Mouse (Mus musculus) MEL (cell line): ENCODE measurements around the gene Cnn2. TPM values are rescaled to one million over a fixed set of nuclear protein-coding genes. Genes with fewer than 3 reads are reported as not detected.

Experiments
- DNase-seq: peaks from one replicate; pipeline ENCODE4 v3.0.0; 2011; ENCODE audit warnings: low read depth, low spot score
- H3K27ac ChIP-seq: 2 replicates; pipeline ENCODE4 v1.5.1; 2012; ENCODE audit warnings: low read depth, mild to moderate bottlenecking, control low read depth, low read length, moderate library complexity; ENCODE audit not compliant: control insufficient read depth
- H3K27me3 ChIP-seq, 2 experiments: fragments of 150-350 bp in 1 of 2; sonication (generic) in 1 of 2; 2 replicates each; pipeline ENCODE4 v1.6.1; 2012; ENCODE audit warnings: low read length in 2 of 2, mild to moderate bottlenecking in 2 of 2, improper control_type of control experiment in 1 of 2, moderate library complexity in 1 of 2; ENCODE audit not compliant: insufficient read depth in 2 of 2, control insufficient read depth in 1 of 2
- H3K36me3 ChIP-seq, 2 experiments: 2 replicates each; pipeline ENCODE4 v1.6.1; 2012 to 2014; ENCODE audit warnings: low read length in 2 of 2, improper control_type of control experiment in 1 of 2, inconsistent platforms in 1 of 2, mild to moderate bottlenecking in 1 of 2; ENCODE audit not compliant: insufficient read depth in 2 of 2, control insufficient read depth in 1 of 2
- H3K4me1 ChIP-seq, 2 experiments: fragments of 150-350 bp in 1 of 2; sonication (generic) in 1 of 2; 2 replicates each; pipeline ENCODE4 v1.6.1; 2012; ENCODE audit warnings: low read length in 2 of 2, improper control_type of control experiment in 1 of 2, mild to moderate bottlenecking in 1 of 2; ENCODE audit not compliant: insufficient read depth in 2 of 2, control insufficient read depth in 1 of 2
- H3K4me3 ChIP-seq, 2 experiments: fragments of 150-350 bp in 1 of 2; sonication (generic) in 1 of 2; 2 replicates each; pipeline ENCODE4 v1.5.1; 2012; ENCODE audit warnings: low read depth in 2 of 2, low read length in 2 of 2, mild to moderate bottlenecking in 2 of 2, moderate library complexity in 2 of 2, control low read depth in 1 of 2, improper control_type of control experiment in 1 of 2; ENCODE audit not compliant: control insufficient read depth in 1 of 2, insufficient read depth in 1 of 2
- H3K79me2 ChIP-seq: 2 replicates; pipeline ENCODE4 v1.6.1; 2012; ENCODE audit warnings: mild to moderate bottlenecking, low read length, moderate library complexity; ENCODE audit not compliant: control insufficient read depth, poor library complexity, insufficient read depth
- H3K9ac ChIP-seq: 2 replicates; pipeline ENCODE4 v1.6.1; 2012; ENCODE audit warnings: low read depth, mild to moderate bottlenecking, control low read depth, low read length, moderate library complexity; ENCODE audit not compliant: control insufficient read depth, poor library complexity, severe bottlenecking
- H3K9me3 ChIP-seq: fragments of 150-350 bp; sonication (generic); replicated peaks from 2 replicates; pipeline ENCODE4 v1.6.1; 2012; ENCODE audit warnings: mild to moderate bottlenecking, low read length, improper control_type of control experiment, moderate library complexity; ENCODE audit not compliant: insufficient read depth
- BHLHE40 ChIP-seq: IDR thresholded peaks from 2 replicates; pipeline ENCODE4 v1.6.1; 2012; ENCODE audit warnings: low read depth, mild to moderate bottlenecking, inconsistent platforms, low read length, improper control_type of control experiment, borderline replicate concordance
- CHD1 ChIP-seq: IDR thresholded peaks from 2 replicates; pipeline ENCODE4 v1.6.1; 2012; ENCODE audit warnings: low read depth, mild to moderate bottlenecking, inconsistent platforms, low read length, improper control_type of control experiment
- CHD2 ChIP-seq: IDR thresholded peaks from 2 replicates; pipeline ENCODE4 v1.6.1; 2011; ENCODE audit warnings: low read length, improper control_type of control experiment
- ELF1 ChIP-seq: IDR thresholded peaks from 2 replicates; pipeline ENCODE4 v1.6.1; 2014; ENCODE audit warnings: low read depth, mild to moderate bottlenecking, inconsistent platforms, low read length, improper control_type of control experiment, moderate library complexity
- ETS1 ChIP-seq: IDR thresholded peaks from 2 replicates; pipeline ENCODE4 v1.6.1; 2012; ENCODE audit warnings: low read depth, mild to moderate bottlenecking, inconsistent platforms, low read length, improper control_type of control experiment, moderate library complexity
- GABPA ChIP-seq: IDR thresholded peaks from 2 replicates; pipeline ENCODE4 v1.6.1; 2012; ENCODE audit warnings: low read depth, mild to moderate bottlenecking, inconsistent platforms, low read length, improper control_type of control experiment, moderate library complexity
- GATA1 ChIP-seq: IDR thresholded peaks from 2 replicates; pipeline ENCODE4 v1.6.1; 2011; ENCODE audit warnings: low read depth, low read length, improper control_type of control experiment
- MAFK ChIP-seq: IDR thresholded peaks from 2 replicates; pipeline ENCODE4 v1.6.1; 2011; ENCODE audit warnings: low read depth, mild to moderate bottlenecking, low read length, improper control_type of control experiment, borderline replicate concordance
- MEF2A ChIP-seq: IDR thresholded peaks from 2 replicates; pipeline ENCODE4 v1.6.1; 2014; ENCODE audit warnings: low read depth, mild to moderate bottlenecking, inconsistent platforms, low read length, improper control_type of control experiment; ENCODE audit not compliant: poor library complexity, insufficient replicate concordance, severe bottlenecking; ENCODE audit errors: extremely low read depth
- MXI1 ChIP-seq: IDR thresholded peaks from 2 replicates; pipeline ENCODE4 v1.6.1; 2011; ENCODE audit warnings: mild to moderate bottlenecking, low read depth, low read length, improper control_type of control experiment
- MYB ChIP-seq: IDR thresholded peaks from 2 replicates; pipeline ENCODE4 v1.6.1; 2011; ENCODE audit warnings: mild to moderate bottlenecking, low read depth, low read length, improper control_type of control experiment
- MYC ChIP-seq: IDR thresholded peaks from 2 replicates; pipeline ENCODE4 v1.6.1; 2011; ENCODE audit warnings: low read depth, mild to moderate bottlenecking, low read length, improper control_type of control experiment, moderate library complexity
- NELFE ChIP-seq: IDR thresholded peaks from 2 replicates; pipeline ENCODE4 v1.6.1; 2011; ENCODE audit warnings: low read depth, low read length, improper control_type of control experiment
- NRF1 ChIP-seq: IDR thresholded peaks from 2 replicates; pipeline ENCODE4 v1.6.1; 2014; ENCODE audit warnings: low read depth, mild to moderate bottlenecking, inconsistent platforms, low read length, improper control_type of control experiment, moderate library complexity; ENCODE audit not compliant: poor library complexity, insufficient read depth, severe bottlenecking
- POLR2A ChIP-seq, 2 experiments: IDR thresholded peaks; 2 replicates each; pipeline ENCODE4 v1.6.1; 2011 to 2012; ENCODE audit warnings: low read length in 2 of 2, mild to moderate bottlenecking in 2 of 2, control low read depth in 1 of 2, improper control_type of control experiment in 1 of 2, low read depth in 1 of 2, moderate library complexity in 1 of 2; ENCODE audit not compliant: control insufficient read depth in 1 of 2, insufficient read depth in 1 of 2, poor library complexity in 1 of 2
- POLR2AphosphoS2 ChIP-seq: IDR thresholded peaks from 2 replicates; pipeline ENCODE4 v1.6.1; 2011; ENCODE audit warnings: low read length, improper control_type of control experiment
- POLR2AphosphoS5 ChIP-seq: IDR thresholded peaks from 2 replicates; pipeline ENCODE4 v1.6.1; 2012; ENCODE audit warnings: low read depth, borderline replicate concordance, mild to moderate bottlenecking, inconsistent platforms, low read length, moderate library complexity, mixed read lengths
- RAD21 ChIP-seq: IDR thresholded peaks from 2 replicates; pipeline ENCODE4 v1.6.1; 2011; ENCODE audit warnings: mild to moderate bottlenecking, low read depth, low read length, improper control_type of control experiment
- SMC3 ChIP-seq: IDR thresholded peaks from 2 replicates; pipeline ENCODE4 v1.6.1; 2011; ENCODE audit warnings: low read depth, low read length, improper control_type of control experiment
- TAL1 ChIP-seq: IDR thresholded peaks from 2 replicates; pipeline ENCODE4 v1.6.1; 2012; ENCODE audit warnings: mild to moderate bottlenecking, inconsistent platforms, low read length, moderate library complexity, mixed read lengths
- TBP ChIP-seq: IDR thresholded peaks from 2 replicates; pipeline ENCODE4 v1.8.0; 2011; ENCODE audit warnings: low read depth, low read length, improper control_type of control experiment
- TCF12 ChIP-seq: IDR thresholded peaks from 2 replicates; pipeline ENCODE4 v1.6.1; 2014; ENCODE audit warnings: low read depth, mild to moderate bottlenecking, inconsistent platforms, low read length, improper control_type of control experiment, moderate library complexity
- USF1 ChIP-seq: IDR thresholded peaks from 2 replicates; pipeline ENCODE4 v1.6.1; 2014; ENCODE audit warnings: low read depth, mild to moderate bottlenecking, inconsistent platforms, low read length, improper control_type of control experiment, moderate library complexity
- ZC3H11A ChIP-seq: IDR thresholded peaks from 2 replicates; pipeline ENCODE4 v1.6.1; 2012; ENCODE audit warnings: low read depth, mild to moderate bottlenecking, inconsistent platforms, low read length, improper control_type of control experiment
- ZMIZ1 ChIP-seq: IDR thresholded peaks from 2 replicates; pipeline ENCODE4 v1.6.1; 2012; ENCODE audit warnings: low read depth, mild to moderate bottlenecking, inconsistent platforms, low read length, improper control_type of control experiment, moderate library complexity
- polyA plus RNA-seq, 2 experiments: library from polyadenylated mRNA; stranded (reverse) in 1 of 2; unstranded in 1 of 2; fragments of >175 nt in 1 of 2; fragments of >200 nt in 1 of 2; gene quantifications; 2 replicates each; pipeline versions ENCODE4 v1.2.1 to v1.2.4; 2012; ENCODE audit warnings: low replicate concordance in 2 of 2, low read depth in 1 of 2; ENCODE audit not compliant: insufficient read length in 2 of 2, insufficient read depth in 1 of 2, missing spikeins in 1 of 2
- total RNA-seq: library from RNA; depleted of rRNA; stranded (reverse); fragments of 300-350 nt; gene quantifications from 2 replicates; pipeline ENCODE4 v1.2.3, GENCODE M21; 2012

Gene Cnn2
- total and polyA plus RNA-seq, 3 experiments: 8.7 to 25.3 TPM; not detected in 1

GRCm38 (mm10) chr10:79970415-79971182, 17.8 kb upstream of the Cnn2 start, which contains the start of gene Grin3b:
Gene Grin3b, plus strand, starts transcription at chr10:79970715.
- no peak within 1 kb of the TSS for H3K9ac ChIP-seq
- no peaks in the 10 kb centered on the region for H3K27me3 ChIP-seq
- H3K27ac ChIP-seq: no peak within 1 kb of the TSS
- no peak within 1 kb of the TSS for H3K4me3 ChIP-seq
- H3K4me1 ChIP-seq: no peaks in the 10 kb centered on the region
- H3K79me2 ChIP-seq: no peaks in the 10 kb centered on the region
- H3K9me3 ChIP-seq: no peaks in the 10 kb centered on the region
- no peak for DNase-seq
- TF ChIP-seq GATA1 (no peak), MEF2A (no peak), SMC3 (no peak), POLR2A (IDR thresholded peaks at IDR 0.05; ENCODE audit: control insufficient read depth in 1 of 2, insufficient read depth in 1 of 2, low read depth in 1 of 2, low read length in 2 of 2, poor library complexity in 1 of 2) (no peak), ELF1 (no peak), USF1 (no peak), NRF1 (no peak), MXI1 (no peak), ZC3H11A (no peak), POLR2AphosphoS5 (no peak), TBP (no peak), MYB (no peak), BHLHE40 (no peak), CHD2 (no peak), TAL1 (no peak)
- H3K36me3 ChIP-seq: no peaks in the 10 kb centered on the region; a peak in 1 of 4 replicates

- Histone ChIP-seq H3K79me2 (no peaks in the 10 kb centered on the region), H3K4me3 (no peak overlapping the region), H3K9ac (no peak overlapping the region), H3K27ac (no peak overlapping the region), H3K4me1 (no peaks in the 10 kb centered on the region), H3K27me3 (no peaks in the 10 kb centered on the region), H3K36me3 (no peaks in the 10 kb centered on the region; a peak in 1 of 4 replicates), H3K9me3 (no peaks in the 10 kb centered on the region)
- no peak for DNase-seq
- TF ChIP-seq NELFE: no peak
- TF ChIP-seq NRF1: no peak
- no peak for TF ChIP-seq TCF12
- no peak for TF ChIP-seq POLR2AphosphoS2
- no peak for TF ChIP-seq ETS1
- no peak for TF ChIP-seq POLR2AphosphoS5
- no peak for TF ChIP-seq MAFK
- TF ChIP-seq GABPA: no peak
- TF ChIP-seq RAD21: no peak
- no peak for TF ChIP-seq BHLHE40
- TF ChIP-seq CHD1: no peak
- no peak for TF ChIP-seq MYC
- TF ChIP-seq ZMIZ1: no peak
- no peak for TF ChIP-seq POLR2A (IDR thresholded peaks at IDR 0.05; ENCODE audit: control insufficient read depth in 1 of 2, insufficient read depth in 1 of 2, low read depth in 1 of 2, low read length in 2 of 2, poor library complexity in 1 of 2)
- no peak for TF ChIP-seq CHD2
Measured at GRCm38 (mm10) chr10:79971183-79971497, 17.2 kb upstream of the Cnn2 start.
